Mouse (Mus musculus) MEL (cell line): ENCODE measurements around the gene Spcs2. TPM values are rescaled to one million over a fixed set of nuclear protein-coding genes. Genes with fewer than 3 reads are reported as not detected.
A peak's percentile ranks its signal among the peaks of the same experiment; 100 is the strongest.

Source experiments
- DNase-seq: peaks from one replicate; pipeline ENCODE4 v3.0.0; 2011; ENCODE audit warnings: low read depth, low spot score
- H3K27ac ChIP-seq: 2 replicates; pipeline ENCODE4 v1.5.1; 2012; ENCODE audit warnings: low read depth, mild to moderate bottlenecking, control low read depth, low read length, moderate library complexity; ENCODE audit not compliant: control insufficient read depth
- H3K27me3 ChIP-seq, 2 experiments: fragments of 150-350 bp in 1 of 2; sonication (generic) in 1 of 2; 2 replicates each; pipeline ENCODE4 v1.6.1; 2012; ENCODE audit warnings: low read length in 2 of 2, mild to moderate bottlenecking in 2 of 2, improper control_type of control experiment in 1 of 2, moderate library complexity in 1 of 2; ENCODE audit not compliant: insufficient read depth in 2 of 2, control insufficient read depth in 1 of 2
- H3K36me3 ChIP-seq, 2 experiments: 2 replicates each; pipeline ENCODE4 v1.6.1; 2012 to 2014; ENCODE audit warnings: low read length in 2 of 2, improper control_type of control experiment in 1 of 2, inconsistent platforms in 1 of 2, mild to moderate bottlenecking in 1 of 2; ENCODE audit not compliant: insufficient read depth in 2 of 2, control insufficient read depth in 1 of 2
- H3K4me1 ChIP-seq, 2 experiments: fragments of 150-350 bp in 1 of 2; sonication (generic) in 1 of 2; 2 replicates each; pipeline ENCODE4 v1.6.1; 2012; ENCODE audit warnings: low read length in 2 of 2, improper control_type of control experiment in 1 of 2, mild to moderate bottlenecking in 1 of 2; ENCODE audit not compliant: insufficient read depth in 2 of 2, control insufficient read depth in 1 of 2
- H3K4me3 ChIP-seq, 2 experiments: fragments of 150-350 bp in 1 of 2; sonication (generic) in 1 of 2; 2 replicates each; pipeline ENCODE4 v1.5.1; 2012; ENCODE audit warnings: low read depth in 2 of 2, low read length in 2 of 2, mild to moderate bottlenecking in 2 of 2, moderate library complexity in 2 of 2, control low read depth in 1 of 2, improper control_type of control experiment in 1 of 2; ENCODE audit not compliant: control insufficient read depth in 1 of 2, insufficient read depth in 1 of 2
- H3K79me2 ChIP-seq: 2 replicates; pipeline ENCODE4 v1.6.1; 2012; ENCODE audit warnings: mild to moderate bottlenecking, low read length, moderate library complexity; ENCODE audit not compliant: control insufficient read depth, poor library complexity, insufficient read depth
- H3K9ac ChIP-seq: 2 replicates; pipeline ENCODE4 v1.6.1; 2012; ENCODE audit warnings: low read depth, mild to moderate bottlenecking, control low read depth, low read length, moderate library complexity; ENCODE audit not compliant: control insufficient read depth, poor library complexity, severe bottlenecking
- H3K9me3 ChIP-seq: fragments of 150-350 bp; sonication (generic); replicated peaks from 2 replicates; pipeline ENCODE4 v1.6.1; 2012; ENCODE audit warnings: mild to moderate bottlenecking, low read length, improper control_type of control experiment, moderate library complexity; ENCODE audit not compliant: insufficient read depth
- BHLHE40 ChIP-seq: IDR thresholded peaks from 2 replicates; pipeline ENCODE4 v1.6.1; 2012; ENCODE audit warnings: low read depth, mild to moderate bottlenecking, inconsistent platforms, low read length, improper control_type of control experiment, borderline replicate concordance
- CTCF ChIP-seq, 3 experiments: IDR thresholded peaks in 2 of 3; conservative IDR thresholded peaks in 1 of 3; 2 replicates each; pipeline ENCODE4 v1.5.1; 2011 to 2012; ENCODE audit warnings: low read length in 3 of 3, low read depth in 2 of 3, mild to moderate bottlenecking in 2 of 3, improper control_type of control experiment in 1 of 3, inconsistent platforms in 1 of 3, mixed read lengths in 1 of 3, moderate library complexity in 1 of 3; ENCODE audit not compliant: control insufficient read depth in 1 of 3, insufficient read depth in 1 of 3, poor library complexity in 1 of 3, severe bottlenecking in 1 of 3
- EP300 ChIP-seq, 2 experiments: IDR thresholded peaks; 2 replicates each; pipeline ENCODE4 v1.6.1; 2011; ENCODE audit warnings: improper control_type of control experiment in 2 of 2, low read length in 2 of 2, low read depth in 1 of 2, mild to moderate bottlenecking in 1 of 2
- HCFC1 ChIP-seq: IDR thresholded peaks from 2 replicates; pipeline ENCODE4 v1.6.1; 2012; ENCODE audit warnings: low read depth, mild to moderate bottlenecking, inconsistent platforms, low read length, improper control_type of control experiment, moderate library complexity
- JUND ChIP-seq: IDR thresholded peaks from 2 replicates; pipeline ENCODE4 v1.6.1; 2011; ENCODE audit warnings: low read depth, mild to moderate bottlenecking, improper control_type of control experiment, low read length
- KAT2A ChIP-seq: conservative IDR thresholded peaks from 2 replicates; pipeline ENCODE4 v1.6.1; 2012; ENCODE audit warnings: low read depth, low read length, improper control_type of control experiment, inconsistent platforms
- MAFK ChIP-seq: IDR thresholded peaks from 2 replicates; pipeline ENCODE4 v1.6.1; 2011; ENCODE audit warnings: low read depth, mild to moderate bottlenecking, low read length, improper control_type of control experiment, borderline replicate concordance
- MAZ ChIP-seq: IDR thresholded peaks from 2 replicates; pipeline ENCODE4 v1.6.1; 2012; ENCODE audit warnings: low read depth, mild to moderate bottlenecking, inconsistent platforms, low read length, improper control_type of control experiment
- MXI1 ChIP-seq: IDR thresholded peaks from 2 replicates; pipeline ENCODE4 v1.6.1; 2011; ENCODE audit warnings: mild to moderate bottlenecking, low read depth, low read length, improper control_type of control experiment
- MYB ChIP-seq: IDR thresholded peaks from 2 replicates; pipeline ENCODE4 v1.6.1; 2011; ENCODE audit warnings: mild to moderate bottlenecking, low read depth, low read length, improper control_type of control experiment
- NELFE ChIP-seq: IDR thresholded peaks from 2 replicates; pipeline ENCODE4 v1.6.1; 2011; ENCODE audit warnings: low read depth, low read length, improper control_type of control experiment
- RAD21 ChIP-seq: IDR thresholded peaks from 2 replicates; pipeline ENCODE4 v1.6.1; 2011; ENCODE audit warnings: mild to moderate bottlenecking, low read depth, low read length, improper control_type of control experiment
- SIN3A ChIP-seq: IDR thresholded peaks from 2 replicates; pipeline ENCODE4 v1.6.1; 2012; ENCODE audit warnings: low read length, improper control_type of control experiment, inconsistent platforms
- SMC3 ChIP-seq: IDR thresholded peaks from 2 replicates; pipeline ENCODE4 v1.6.1; 2011; ENCODE audit warnings: low read depth, low read length, improper control_type of control experiment
- TAL1 ChIP-seq: IDR thresholded peaks from 2 replicates; pipeline ENCODE4 v1.6.1; 2012; ENCODE audit warnings: mild to moderate bottlenecking, inconsistent platforms, low read length, moderate library complexity, mixed read lengths
- TBP ChIP-seq: IDR thresholded peaks from 2 replicates; pipeline ENCODE4 v1.8.0; 2011; ENCODE audit warnings: low read depth, low read length, improper control_type of control experiment
- USF1 ChIP-seq: IDR thresholded peaks from 2 replicates; pipeline ENCODE4 v1.6.1; 2014; ENCODE audit warnings: low read depth, mild to moderate bottlenecking, inconsistent platforms, low read length, improper control_type of control experiment, moderate library complexity
- USF2 ChIP-seq, 2 experiments: IDR thresholded peaks; 2 replicates each; pipeline ENCODE4 v1.6.1; 2011 to 2012; ENCODE audit warnings: improper control_type of control experiment in 2 of 2, low read length in 2 of 2, borderline replicate concordance in 1 of 2, inconsistent platforms in 1 of 2, low read depth in 1 of 2, mild to moderate bottlenecking in 1 of 2; ENCODE audit not compliant: insufficient read depth in 1 of 2
- ZC3H11A ChIP-seq: IDR thresholded peaks from 2 replicates; pipeline ENCODE4 v1.6.1; 2012; ENCODE audit warnings: low read depth, mild to moderate bottlenecking, inconsistent platforms, low read length, improper control_type of control experiment
- ZKSCAN1 ChIP-seq: IDR thresholded peaks from 2 replicates; pipeline ENCODE4 v1.6.1; 2012; ENCODE audit warnings: low read depth, mild to moderate bottlenecking, inconsistent platforms, low read length, improper control_type of control experiment, moderate library complexity
- ZNF384 ChIP-seq: IDR thresholded peaks from 2 replicates; pipeline ENCODE4 v1.6.1; 2012; ENCODE audit warnings: low read depth, mild to moderate bottlenecking, inconsistent platforms, low read length, improper control_type of control experiment
- polyA plus RNA-seq, 2 experiments: library from polyadenylated mRNA; stranded (reverse) in 1 of 2; unstranded in 1 of 2; fragments of >175 nt in 1 of 2; fragments of >200 nt in 1 of 2; gene quantifications; 2 replicates each; pipeline versions ENCODE4 v1.2.1 to v1.2.4; 2012; ENCODE audit warnings: low replicate concordance in 2 of 2, low read depth in 1 of 2; ENCODE audit not compliant: insufficient read length in 2 of 2, insufficient read depth in 1 of 2, missing spikeins in 1 of 2
- total RNA-seq: library from RNA; depleted of rRNA; stranded (reverse); fragments of 300-350 nt; gene quantifications from 2 replicates; pipeline ENCODE4 v1.2.3, GENCODE M21; 2012

The Spcs2 gene
- total and polyA plus RNA-seq, 3 experiments: 152 to 241 TPM; not detected in 1

DNA sequence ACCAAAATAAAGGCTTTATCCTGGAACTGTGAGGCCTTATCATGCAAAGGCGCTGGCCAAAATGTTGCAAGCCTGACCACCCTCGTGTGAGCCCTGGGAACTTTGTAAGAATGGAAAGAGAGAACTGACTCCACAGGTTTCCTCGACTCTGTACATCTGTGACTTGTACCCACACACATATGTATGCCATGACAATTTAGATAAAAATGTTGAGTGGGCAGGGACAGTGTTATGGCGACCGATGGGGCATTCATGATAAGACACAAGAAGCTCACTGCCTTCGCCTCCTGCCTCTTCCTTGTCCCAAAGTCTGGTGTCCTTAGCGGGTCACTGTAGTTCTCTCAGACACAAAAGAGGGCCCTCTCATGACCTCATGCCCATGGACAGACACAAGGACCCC lies 64.1 kb downstream of the Spcs2 start:
- H3K36me3 ChIP-seq: peaks cover 0 to 11% of the 10 kb centered on the region in 2 experiments; a peak in 2 of 4 replicates
- H3K27me3 ChIP-seq: no peaks in the 10 kb centered on the region
- no peak overlapping the region for H3K9ac ChIP-seq
- H3K27ac ChIP-seq: no peak overlapping the region
- TF ChIP-seq USF2 (IDR thresholded peaks at IDR 0.05; ENCODE audit: borderline replicate concordance in 1 of 2, insufficient read depth in 1 of 2, low read depth in 1 of 2, low read length in 2 of 2): no peak
- peak; percentile 21; the same call in 1 of the 2 replicates for TF ChIP-seq TAL1
- TF ChIP-seq, all 39 proteins: peak for 1
- Histone ChIP-seq H3K79me2 (no peaks in the 10 kb centered on the region), H3K9me3 (no peaks in the 10 kb centered on the region), H3K4me1 (peaks cover 4 to 25% of the 10 kb centered on the region in 2 experiments), H3K4me3 (no peak overlapping the region)
- peak; percentile 30 for DNase-seq

DNA sequence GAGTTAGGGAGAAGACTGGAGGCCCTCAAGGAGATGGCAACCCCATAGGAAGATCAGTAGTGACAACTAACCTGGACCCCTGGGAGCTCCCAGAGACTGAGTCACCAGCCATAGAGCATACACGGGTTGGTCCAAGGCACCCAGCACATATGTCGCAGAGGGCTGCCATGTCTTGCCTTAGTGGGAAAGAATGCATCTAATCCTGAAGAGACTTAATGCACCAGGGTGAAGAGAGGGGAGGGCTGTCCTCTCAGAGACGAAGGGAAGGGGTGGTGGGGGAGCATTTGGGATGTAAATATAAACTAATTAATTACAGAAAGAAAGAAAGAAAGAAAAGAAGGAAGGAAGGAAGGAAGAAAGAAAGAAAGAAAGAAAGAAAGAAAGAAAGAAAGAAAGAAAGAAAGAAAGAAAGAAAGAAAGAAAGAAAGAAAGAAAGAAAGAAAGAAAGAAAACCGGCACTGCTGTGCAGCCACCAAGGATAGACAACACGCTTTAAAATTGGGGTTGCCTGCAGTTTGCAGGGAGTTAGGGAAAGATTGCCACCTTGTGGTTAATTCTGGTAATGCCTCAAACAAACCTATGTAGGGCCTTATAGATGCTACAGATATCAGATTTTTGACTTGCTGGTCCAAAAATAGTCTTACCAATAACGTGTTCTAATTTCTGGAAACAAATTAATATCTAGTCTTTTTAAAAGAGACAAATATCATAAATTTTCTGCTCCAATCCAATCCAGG lies 65.2 kb downstream of the Spcs2 start:
- no peaks in the 10 kb centered on the region for H3K9me3 ChIP-seq
- no peak for TF ChIP-seq NELFE
- no peak for TF ChIP-seq HCFC1
- no peak for TF ChIP-seq JUND
- peak; percentile 74 for TF ChIP-seq SMC3
- no peak for TF ChIP-seq ZKSCAN1
- no peak for TF ChIP-seq MAFK
- no peak for TF ChIP-seq BHLHE40
- peak; percentile 71 for TF ChIP-seq RAD21
- peak; percentile 53 to 66 (median 64) for TF ChIP-seq CTCF (IDR thresholded peaks at IDR 0.05 in 2 of 3, conservative IDR thresholded peaks at IDR 0.05 in 1 of 3; ENCODE audit: control insufficient read depth in 1 of 3, insufficient read depth in 1 of 3, low read depth in 2 of 3, low read length in 3 of 3, poor library complexity in 1 of 3, severe bottlenecking in 1 of 3)
- no peak for TF ChIP-seq TBP
- TF ChIP-seq MAZ: no peak
- TF ChIP-seq ZNF384: no peak
- no peak for TF ChIP-seq MYB
- no peak for TF ChIP-seq KAT2A
- no peak for TF ChIP-seq MXI1
- TF ChIP-seq SIN3A: 0 out of 2 replicates have a peak, but pooled peaks have one; percentile 16
- TF ChIP-seq EP300 (IDR thresholded peaks at IDR 0.05; ENCODE audit: low read depth in 1 of 2, low read length in 2 of 2): no peak
- peak; percentile 71 for TF ChIP-seq ZC3H11A
- no peak for TF ChIP-seq USF1
- TF ChIP-seq, all 39 proteins: peak for 5
- DNase-seq: peak; percentile 82
- Histone ChIP-seq H3K4me3 (no peak overlapping the region), H3K4me1 (peaks cover 0 to 20% of the 10 kb centered on the region in 2 experiments; a peak in 2 of 4 replicates), H3K79me2 (no peaks in the 10 kb centered on the region), H3K36me3 (peaks cover 0 to 4% of the 10 kb centered on the region in 2 experiments; a peak in 2 of 4 replicates), H3K27ac (no peak overlapping the region), H3K27me3 (no peaks in the 10 kb centered on the region), H3K9ac (no peak overlapping the region)
